Mouse (Mus musculus): ENCODE data around the gene Sh2d7. TPM values are rescaled to one million over a fixed set of nuclear protein-coding genes. Genes with fewer than 3 reads are reported as not detected.

Gene Sh2d7
- total and polyA plus RNA-seq, 3 experiments, result 0.04 TPM; not detected in 2

DNA sequence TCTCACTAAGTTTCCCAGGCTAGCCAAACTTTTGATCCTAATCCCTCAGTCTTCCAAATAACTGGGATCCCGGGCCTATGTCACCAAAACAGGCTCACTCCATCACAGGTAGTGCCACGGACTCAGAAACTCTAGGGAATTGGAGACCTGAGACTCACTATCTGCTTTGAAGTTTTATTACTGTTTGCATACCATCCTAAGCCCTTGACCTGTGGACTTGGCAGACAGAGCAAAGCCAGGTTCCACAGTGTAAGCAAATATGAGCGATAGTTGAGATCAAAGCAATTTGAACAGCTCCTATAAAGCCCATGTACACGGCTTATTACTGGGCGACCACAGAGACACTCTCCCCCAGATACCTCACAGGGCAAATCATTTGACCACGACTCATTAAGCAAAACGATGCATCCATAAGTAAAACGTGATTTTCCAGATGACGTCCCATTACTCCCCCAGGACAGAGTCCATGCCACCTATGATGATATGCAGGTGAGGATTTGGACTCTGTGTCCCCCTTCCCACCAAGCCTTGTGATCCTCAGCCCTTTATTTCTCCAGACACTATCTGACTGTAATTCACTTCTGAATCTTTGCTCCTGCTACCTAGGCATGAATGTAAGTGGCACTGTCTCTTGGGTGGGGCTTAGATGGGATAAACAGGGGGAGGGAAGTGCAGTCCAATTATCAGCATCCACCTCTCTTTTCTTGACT is 32.5 kb downstream of the Sh2d7 start:
- H3K9me3 ChIP-seq (replicated peaks; ENCODE audit: insufficient read depth, low read length), result no peaks in the 10 kb centered on the region
- no peak overlapping the region for H3K27ac ChIP-seq (ENCODE audit: control insufficient read depth, low read depth, low read length)
- H3K4me1 ChIP-seq (ENCODE audit: control insufficient read depth in 1 of 2, insufficient read depth in 2 of 2, low read length in 2 of 2), result peaks cover 6% of the 10 kb centered on the region in 2 experiments; a peak in 2 of 4 replicates
- H3K9ac ChIP-seq (ENCODE audit: control insufficient read depth, low read depth, low read length, poor library complexity, severe bottlenecking), result no peak overlapping the region
- TF ChIP-seq CHD2 (IDR thresholded peaks at IDR 0.05; ENCODE audit: low read length) (no peak), RAD21 (IDR thresholded peaks at IDR 0.05; ENCODE audit: low read depth, low read length) (no peak), TCF12 (IDR thresholded peaks at IDR 0.05; ENCODE audit: low read depth, low read length) (no peak), HCFC1 (IDR thresholded peaks at IDR 0.05; ENCODE audit: low read depth, low read length) (no peak), MAZ (IDR thresholded peaks at IDR 0.05; ENCODE audit: low read depth, low read length) (no peak), JUND (IDR thresholded peaks at IDR 0.05; ENCODE audit: low read depth, low read length) (no peak), POLR2AphosphoS2 (IDR thresholded peaks at IDR 0.05; ENCODE audit: low read length) (no peak), TBP (IDR thresholded peaks at IDR 0.05; ENCODE audit: low read depth, low read length) (no peak), ZNF384 (IDR thresholded peaks at IDR 0.05; ENCODE audit: low read depth, low read length) (no peak), GATA1 (IDR thresholded peaks at IDR 0.05; ENCODE audit: low read depth, low read length) (no peak), POLR2AphosphoS5 (IDR thresholded peaks at IDR 0.05; ENCODE audit: borderline replicate concordance, low read depth, low read length) (no peak), MYB (IDR thresholded peaks at IDR 0.05; ENCODE audit: low read depth, low read length) (no peak), MXI1 (IDR thresholded peaks at IDR 0.05; ENCODE audit: low read depth, low read length) (no peak), ZKSCAN1 (IDR thresholded peaks at IDR 0.05; ENCODE audit: low read depth, low read length) (no peak)
- H3K36me3 ChIP-seq (ENCODE audit: control insufficient read depth in 1 of 2, insufficient read depth in 2 of 2, low read length in 2 of 2), result peaks cover 0 to 3% of the 10 kb centered on the region in 2 experiments; a peak in 1 of 4 replicates
- H3K27me3 ChIP-seq (ENCODE audit: control insufficient read depth in 1 of 2, insufficient read depth in 2 of 2, low read length in 2 of 2), result no peaks in the 10 kb centered on the region
- DNase-seq (ENCODE audit: low read depth, low spot score), result no peak
- H3K79me2 ChIP-seq (ENCODE audit: control insufficient read depth, insufficient read depth, low read length, poor library complexity), result no peaks in the 10 kb centered on the region
- no peak overlapping the region for H3K4me3 ChIP-seq (ENCODE audit: control insufficient read depth in 1 of 2, insufficient read depth in 1 of 2, low read depth in 2 of 2, low read length in 2 of 2)

DNA sequence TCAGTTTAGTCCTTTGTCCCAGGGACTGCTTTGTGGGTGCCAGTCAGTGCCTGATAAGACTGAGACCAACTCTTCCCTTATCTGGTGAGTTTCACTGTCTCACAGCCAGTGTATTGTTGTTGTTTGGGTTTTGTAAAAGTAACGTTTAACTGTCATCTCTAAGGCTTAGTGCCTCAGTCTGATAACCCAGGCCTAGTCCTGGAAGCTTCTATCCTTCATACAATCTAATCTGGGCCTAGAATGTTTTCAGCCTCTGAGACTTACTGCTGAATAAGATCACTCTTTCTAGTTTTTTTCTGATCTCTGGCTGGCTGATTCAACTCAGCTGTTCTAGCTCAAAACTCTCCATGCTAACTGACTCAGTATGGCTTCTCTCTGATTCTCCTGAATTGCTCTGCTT is 44.9 kb downstream of the Sh2d7 start:
- H3K9me3 ChIP-seq (replicated peaks; ENCODE audit: insufficient read depth, low read length), result no peaks in the 10 kb centered on the region
- H3K27ac ChIP-seq (ENCODE audit: control insufficient read depth, low read depth, low read length), result peak overlapping the region; percentile 98
- peaks cover 0 to 34% of the 10 kb centered on the region in 2 experiments; a peak in 2 of 4 replicates for H3K36me3 ChIP-seq (ENCODE audit: control insufficient read depth in 1 of 2, insufficient read depth in 2 of 2, low read length in 2 of 2)
- H3K79me2 ChIP-seq (ENCODE audit: control insufficient read depth, insufficient read depth, low read length, poor library complexity), result peaks cover 24% of the 10 kb centered on the region
- peak; percentile 88 for DNase-seq (ENCODE audit: low read depth, low spot score)
- H3K9ac ChIP-seq (ENCODE audit: control insufficient read depth, low read depth, low read length, poor library complexity, severe bottlenecking), result peak overlapping the region; percentile 44
- peaks cover 9 to 25% of the 10 kb centered on the region in 2 experiments; a peak in 3 of 4 replicates for H3K4me1 ChIP-seq (ENCODE audit: control insufficient read depth in 1 of 2, insufficient read depth in 2 of 2, low read length in 2 of 2)
- H3K27me3 ChIP-seq (ENCODE audit: control insufficient read depth in 1 of 2, insufficient read depth in 2 of 2, low read length in 2 of 2), result no peaks in the 10 kb centered on the region
- H3K4me3 ChIP-seq (ENCODE audit: control insufficient read depth in 1 of 2, insufficient read depth in 1 of 2, low read depth in 2 of 2, low read length in 2 of 2), result no peak overlapping the region
- TF ChIP-seq NRF1 (IDR thresholded peaks at IDR 0.05; ENCODE audit: insufficient read depth, low read depth, low read length, poor library complexity, severe bottlenecking) (no peak), ZNF384 (IDR thresholded peaks at IDR 0.05; ENCODE audit: low read depth, low read length) (peak; percentile 85), USF1 (IDR thresholded peaks at IDR 0.05; ENCODE audit: low read depth, low read length) (no peak), MAX (IDR thresholded peaks at IDR 0.05; ENCODE audit: low read length) (no peak), TCF12 (IDR thresholded peaks at IDR 0.05; ENCODE audit: low read depth, low read length) (peak; percentile 98), JUND (IDR thresholded peaks at IDR 0.05; ENCODE audit: low read depth, low read length) (peak; percentile 55; the same call in 1 of the 2 replicates), POLR2AphosphoS5 (IDR thresholded peaks at IDR 0.05; ENCODE audit: borderline replicate concordance, low read depth, low read length) (no peak), ELF1 (IDR thresholded peaks at IDR 0.05; ENCODE audit: low read depth, low read length) (peak; percentile 8; the same call in 1 of the 2 replicates), SIN3A (IDR thresholded peaks at IDR 0.05; ENCODE audit: low read length) (peak; percentile 89), KAT2A (conservative IDR thresholded peaks at IDR 0.05; ENCODE audit: low read depth, low read length) (no peak; the same call in 1 of the 2 replicates), SMC3 (IDR thresholded peaks at IDR 0.05; ENCODE audit: low read depth, low read length) (no peak), ZC3H11A (IDR thresholded peaks at IDR 0.05; ENCODE audit: low read depth, low read length) (no peak), MXI1 (IDR thresholded peaks at IDR 0.05; ENCODE audit: low read depth, low read length) (peak; percentile 37; the same call in 1 of the 2 replicates), RAD21 (IDR thresholded peaks at IDR 0.05; ENCODE audit: low read depth, low read length) (no peak), USF2 (IDR thresholded peaks at IDR 0.05; ENCODE audit: borderline replicate concordance in 1 of 2, insufficient read depth in 1 of 2, low read depth in 1 of 2, low read length in 2 of 2) (no peak), GABPA (IDR thresholded peaks at IDR 0.05; ENCODE audit: low read depth, low read length) (no peak), POLR2A (IDR thresholded peaks at IDR 0.05; ENCODE audit: control insufficient read depth in 1 of 2, insufficient read depth in 1 of 2, low read depth in 1 of 2, low read length in 2 of 2, poor library complexity in 1 of 2) (no peak), EP300 (IDR thresholded peaks at IDR 0.05; ENCODE audit: low read depth in 1 of 2, low read length in 2 of 2) (peak; percentile 98 to 99), CTCF (IDR thresholded peaks at IDR 0.05 in 2 of 3, conservative IDR thresholded peaks at IDR 0.05 in 1 of 3; ENCODE audit: control insufficient read depth in 1 of 3, insufficient read depth in 1 of 3, low read depth in 2 of 3, low read length in 3 of 3, poor library complexity in 1 of 3, severe bottlenecking in 1 of 3) (no peak), RCOR1 (IDR thresholded peaks at IDR 0.05; ENCODE audit: low read depth, low read length) (peak; percentile 91), ZKSCAN1 (IDR thresholded peaks at IDR 0.05; ENCODE audit: low read depth, low read length) (no peak), MYC (IDR thresholded peaks at IDR 0.05; ENCODE audit: low read depth, low read length) (0 out of 2 replicates have a peak, but pooled peaks have one; percentile 13), GATA1 (IDR thresholded peaks at IDR 0.05; ENCODE audit: low read depth, low read length) (peak; percentile 97)

All from MEL (cell line).